Mouse (Mus musculus) forebrain, embryonic 16.5 days (tissue): ENCODE results near the gene Btnl6. TPM values are rescaled to one million over a fixed set of nuclear protein-coding genes. Genes with fewer than 3 reads are reported as not detected.
"Not testable (repeated sequence)": the region's sequence is repeated elsewhere in the genome, so short reads cannot be mapped to it uniquely, and the experiment has no call there.

Experiments
- ATAC-seq: fragments of 200-750 bp; cut with Nextera tagmentation; 2 replicates; pipeline ENCODE4 v1.8.0; 2017; ENCODE audit warnings: mild to moderate bottlenecking, moderate library complexity
- H3K27ac ChIP-seq: fragments of 300-500 bp; sonication (generic); 2 replicates; pipeline ENCODE4 v1.5.1; 2014; ENCODE audit warnings: low read length, control low read depth
- H3K27me3 ChIP-seq: fragments of 300-500 bp; sonication (generic); replicated peaks from 2 replicates; pipeline ENCODE4 v1.6.1; 2014; ENCODE audit warnings: low read length; ENCODE audit not compliant: control insufficient read depth, insufficient read depth
- H3K36me3 ChIP-seq: fragments of 300-500 bp; sonication (generic); 2 replicates; pipeline ENCODE4 v1.6.1; 2014; ENCODE audit not compliant: control insufficient read depth, insufficient read depth
- H3K4me1 ChIP-seq: fragments of 300-500 bp; sonication (generic); replicated peaks from 2 replicates; pipeline ENCODE4 v1.6.1; 2014; ENCODE audit warnings: low read length; ENCODE audit not compliant: control insufficient read depth, insufficient read depth
- H3K4me2 ChIP-seq: fragments of 300-500 bp; sonication (generic); 2 replicates; pipeline ENCODE4 v1.6.1; 2014; ENCODE audit warnings: mild to moderate bottlenecking, low read length, control low read depth
- H3K4me3 ChIP-seq: fragments of 300-500 bp; sonication (generic); replicated peaks from 2 replicates; pipeline ENCODE4 v1.5.1; 2014; ENCODE audit warnings: mild to moderate bottlenecking, low read length, control low read depth
- H3K9ac ChIP-seq: fragments of 300-500 bp; sonication (generic); replicated peaks from 2 replicates; pipeline ENCODE4 v1.6.1; 2014; ENCODE audit warnings: low read depth, low read length, control low read depth
- H3K9me3 ChIP-seq: fragments of 300-500 bp; sonication (generic); 2 replicates; pipeline ENCODE4 v1.6.1; 2016; ENCODE audit warnings: low read length; ENCODE audit not compliant: control insufficient read depth
- WGBS: fragments of 180-500 bp; shearing (Covaris S2); extraction: QIAGEN DNeasy Blood & Tissue Kit; methylation state at CpG from one replicate; pipeline ENCODE4 v1.1.7; 2014; 5-methylcytosine and 5-hydroxymethylcytosine counted together
- polyA plus RNA-seq: library from polyadenylated mRNA; unstranded; fragments of >200 nt; fragmentation: Nextera tagmentation; extraction: Ambion mirVana; gene quantifications from 2 replicates; pipeline ENCODE4 v1.2.1, GENCODE M21; 2015

Btnl6 gene
- polyA plus RNA-seq, 1 experiment from 2014 or later: not detected

DNA sequence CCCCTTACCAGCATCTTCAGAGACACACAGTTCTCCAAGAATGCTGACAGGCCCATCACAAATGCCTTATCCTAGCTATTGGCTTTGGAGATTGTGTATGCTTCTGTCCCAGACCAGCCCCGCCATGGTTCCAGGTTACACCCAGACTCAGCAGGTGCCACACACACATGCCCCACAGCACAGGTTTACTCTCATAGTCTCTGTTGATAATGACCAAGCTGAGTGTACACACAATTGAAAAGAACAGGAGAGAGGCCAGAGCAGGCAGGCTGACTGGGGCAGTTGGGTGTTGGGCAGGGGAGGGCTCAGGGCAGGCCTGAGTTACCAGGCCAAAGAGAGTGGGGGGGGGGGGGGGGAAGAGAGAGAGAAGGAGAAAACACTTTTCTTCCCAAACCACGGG is 40.7 kb downstream of the Btnl6 start:
- WGBS: 94% methylated on average over 1 of the region's 2 CpGs
- H3K9me3 ChIP-seq: no peaks in the 10 kb centered on the region

GRCm38 (mm10) chr17:34475060-34475459 is 42.1 kb downstream of the Btnl6 start:
- ATAC-seq: no peak
- no peak overlapping the region for H3K4me2 ChIP-seq
- H3K4me3 ChIP-seq: no peak overlapping the region
- H3K36me3 ChIP-seq: no peaks in the 10 kb centered on the region
- whole genome bisulfite sequencing: 85% methylated on average over 3 of the region's 3 CpGs
- H3K4me1 ChIP-seq: no peaks in the 10 kb centered on the region
- no peaks in the 10 kb centered on the region for H3K27me3 ChIP-seq
- H3K9me3 ChIP-seq: no peaks in the 10 kb centered on the region
- H3K9ac ChIP-seq: no peak overlapping the region
- no peak overlapping the region for H3K27ac ChIP-seq

More for the DNA sequence above, 40.7 kb downstream of the Btnl6 start:
- Histone ChIP-seq H3K4me2 (no peak overlapping the region), H3K36me3 (no peaks in the 10 kb centered on the region), H3K4me3 (no peak overlapping the region), H3K4me1 (no peaks in the 10 kb centered on the region), H3K9ac (no peak overlapping the region), H3K27me3 (no peaks in the 10 kb centered on the region), H3K27ac (no peak overlapping the region)
- no peak for ATAC-seq

DNA sequence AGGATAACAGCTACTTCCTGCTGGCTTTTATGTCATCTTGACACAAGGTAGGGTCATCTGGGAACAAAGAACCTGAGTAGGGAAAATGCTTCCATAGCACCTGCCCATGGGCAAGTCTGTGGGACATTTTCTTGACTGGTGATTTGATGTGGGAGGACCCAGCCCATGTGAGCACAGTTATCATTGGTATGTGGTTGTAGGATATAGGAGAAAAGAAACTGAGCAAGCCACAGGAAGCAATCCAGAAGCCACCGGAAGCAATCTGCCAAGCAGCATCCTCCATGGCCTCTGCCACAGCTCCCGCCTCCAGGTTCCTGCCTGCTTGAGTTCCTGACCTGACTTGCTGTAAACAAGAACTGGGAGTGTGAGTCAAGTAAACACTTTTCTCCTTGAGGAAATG is 46.7 kb downstream of the Btnl6 start:
- H3K9ac ChIP-seq: no peak overlapping the region
- no peaks in the 10 kb centered on the region for H3K36me3 ChIP-seq
- no peak for ATAC-seq
- no peaks in the 10 kb centered on the region for H3K4me1 ChIP-seq
- no peak overlapping the region for H3K4me2 ChIP-seq
- 95% methylated on average over 2 of the region's 2 CpGs for WGBS
- no peaks in the 10 kb centered on the region for H3K27me3 ChIP-seq
- no peaks in the 10 kb centered on the region for H3K9me3 ChIP-seq
- no peak overlapping the region for H3K4me3 ChIP-seq
- H3K27ac ChIP-seq: no peak overlapping the region

DNA sequence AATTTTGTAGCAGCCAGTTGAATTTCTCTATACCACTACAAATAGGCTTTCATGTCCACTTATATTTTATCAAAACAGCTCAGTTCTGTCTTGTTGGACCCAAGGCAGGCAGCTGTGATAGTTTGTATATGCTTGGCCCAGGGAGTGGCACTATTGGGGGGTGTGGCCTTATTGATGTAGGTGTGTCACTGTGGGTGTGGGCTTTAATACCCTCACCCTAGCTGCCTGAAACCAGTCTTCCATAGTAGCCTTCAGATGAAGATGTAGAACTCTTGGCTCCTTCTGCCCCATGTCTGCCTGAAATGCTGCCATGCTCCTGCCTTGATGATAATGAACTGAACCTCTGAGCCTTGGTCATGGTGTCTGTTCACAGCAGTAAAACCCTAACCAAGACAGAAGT is 51.2 kb downstream of the Btnl6 start:
- ATAC-seq: not testable (repeated sequence)

GRCm38 (mm10) chr17:34459255-34459654 is 57.9 kb downstream of the Btnl6 start:
- Histone ChIP-seq H3K9ac (no peak overlapping the region), H3K9me3 (no peaks in the 10 kb centered on the region), H3K4me3 (no peak overlapping the region), H3K4me2 (no peak overlapping the region), H3K27ac (no peak overlapping the region), H3K4me1 (no peaks in the 10 kb centered on the region), H3K27me3 (no peaks in the 10 kb centered on the region), H3K36me3 (no peaks in the 10 kb centered on the region)
- ATAC-seq: no peak
- 91% methylated on average over 3 of the region's 3 CpGs for WGBS

More for the DNA sequence above, 51.2 kb downstream of the Btnl6 start:
- not testable (repeated sequence) for H3K9ac ChIP-seq, H3K27ac ChIP-seq, H3K27me3 ChIP-seq, H3K4me1 ChIP-seq, H3K9me3 ChIP-seq, H3K4me2 ChIP-seq, H3K4me3 ChIP-seq, H3K36me3 ChIP-seq

Other genes with a start within 250 kb of the Btnl6 start
- gene H2-Aa, start 229.5 kb downstream of the Btnl6 start, polyA plus RNA-seq: not detected in 2 replicates
- gene H2-Eb1, start 211.5 kb downstream of the Btnl6 start, polyA plus RNA-seq: 0.82 and 1.0 TPM in 2 replicates
- gene H2-Eb2, start 191.7 kb downstream of the Btnl6 start, polyA plus RNA-seq: not detected in 2 replicates
- gene Btnl2, start 162.5 kb downstream of the Btnl6 start, polyA plus RNA-seq: not detected in 2 replicates
- not detected in 2 replicates for gene Btnl1, start 140.2 kb downstream of the Btnl6 start, polyA plus RNA-seq
- gene BC051142, start 118.5 kb downstream of the Btnl6 start, polyA plus RNA-seq: 2.6 and 4.4 TPM in 2 replicates
- not detected in 2 replicates for gene Btnl4, start 40.0 kb downstream of the Btnl6 start, polyA plus RNA-seq
- 4.1 and 5.6 TPM in 2 replicates for gene Notch4, start 46.9 kb upstream of the Btnl6 start, polyA plus RNA-seq
- 2.8 and 3.0 TPM in 2 replicates for gene Gpsm3, start 72.5 kb upstream of the Btnl6 start, polyA plus RNA-seq
- 5.3 and 7.6 TPM in 2 replicates for gene Pbx2, start 73.9 kb upstream of the Btnl6 start, polyA plus RNA-seq
- gene Ager, start 80.5 kb upstream of the Btnl6 start, polyA plus RNA-seq: 1.5 and 1.6 TPM in 2 replicates
- 292 and 328 TPM in 2 replicates for gene Rnf5, start 86.3 kb upstream of the Btnl6 start, polyA plus RNA-seq
- 93.7 and 104 TPM in 2 replicates for gene Agpat1, start 86.9 kb upstream of the Btnl6 start, polyA plus RNA-seq
- 7.0 and 7.5 TPM in 2 replicates for gene Egfl8, start 98.6 kb upstream of the Btnl6 start, polyA plus RNA-seq
- 16.2 and 17.7 TPM in 2 replicates for gene Ppt2, start 111.2 kb upstream of the Btnl6 start, polyA plus RNA-seq
- 5.0 and 10.4 TPM in 2 replicates for gene Prrt1, start 112.2 kb upstream of the Btnl6 start, polyA plus RNA-seq
- 14.6 and 16.7 TPM in 2 replicates for gene Fkbpl, start 127.4 kb upstream of the Btnl6 start, polyA plus RNA-seq
- 111 and 119 TPM in 2 replicates for gene Atf6b, start 129.8 kb upstream of the Btnl6 start, polyA plus RNA-seq
- gene Tnxb, start 153.2 kb upstream of the Btnl6 start, polyA plus RNA-seq: 0.08 and 0.09 TPM in 2 replicates
- 0.16 TPM in 1 of 2 replicates, not detected in the other for gene C4b, start 226.5 kb upstream of the Btnl6 start, polyA plus RNA-seq